Mouse (Mus musculus): ENCODE results near the gene Nnmt.

The Nnmt gene

GRCm38 (mm10) chr9:48604939-48605598 lies at the start of gene Nnmt:
Nnmt (minus strand) TSS chr9:48605153.
- no peak for DNase-seq (ENCODE audit: low read depth, low spot score)

- DNase-seq (ENCODE audit: low read depth, low spot score) = no peak
Observed at GRCm38 (mm10) chr9:48654730-48655129, 49.8 kb upstream of the Nnmt start.

- no peak for DNase-seq (ENCODE audit: low read depth, low spot score)
Observed at GRCm38 (mm10) chr9:48653399-48654070, 48.6 kb upstream of the Nnmt start.

GRCm38 (mm10) chr9:48652026-48652425 lies 47.1 kb upstream of the Nnmt start:
- no peak for DNase-seq (ENCODE audit: low read depth, low spot score)

GRCm38 (mm10) chr9:48650846-48651245 lies 45.9 kb upstream of the Nnmt start:
- no peak for DNase-seq (ENCODE audit: low read depth, low spot score)

- no peak for DNase-seq (ENCODE audit: low read depth, low spot score)
Observed at GRCm38 (mm10) chr9:48649851-48650685, 45.1 kb upstream of the Nnmt start.

GRCm38 (mm10) chr9:48649098-48649766 lies 44.3 kb upstream of the Nnmt start:
- no peak for DNase-seq (ENCODE audit: low read depth, low spot score)

- no peak for DNase-seq (ENCODE audit: low read depth, low spot score)
Observed at GRCm38 (mm10) chr9:48648285-48649097, 43.5 kb upstream of the Nnmt start.

GRCm38 (mm10) chr9:48647648-48648284 lies 42.8 kb upstream of the Nnmt start:
- DNase-seq (ENCODE audit: low read depth, low spot score) = no peak

- DNase-seq (ENCODE audit: low read depth, low spot score) = no peak
Observed at GRCm38 (mm10) chr9:48646781-48647647, 42.1 kb upstream of the Nnmt start.

- DNase-seq (ENCODE audit: low read depth, low spot score) = no peak
Observed at GRCm38 (mm10) chr9:48646251-48646650, 41.3 kb upstream of the Nnmt start.

GRCm38 (mm10) chr9:48645648-48646126 lies 40.7 kb upstream of the Nnmt start:
- no peak for DNase-seq (ENCODE audit: low read depth, low spot score)

- no peak for DNase-seq (ENCODE audit: low read depth, low spot score)
Observed at GRCm38 (mm10) chr9:48644926-48645647, 40.1 kb upstream of the Nnmt start.

GRCm38 (mm10) chr9:48644376-48644775 lies 39.4 kb upstream of the Nnmt start:
- DNase-seq (ENCODE audit: low read depth, low spot score) = no peak

GRCm38 (mm10) chr9:48641636-48642035 lies 36.7 kb upstream of the Nnmt start:
- no peak for DNase-seq (ENCODE audit: low read depth, low spot score)

GRCm38 (mm10) chr9:48640881-48641280 lies 35.9 kb upstream of the Nnmt start:
- DNase-seq (ENCODE audit: low read depth, low spot score) = no peak

GRCm38 (mm10) chr9:48638176-48638803 lies 33.3 kb upstream of the Nnmt start:
- DNase-seq (ENCODE audit: low read depth, low spot score) = no peak

- no peak for DNase-seq (ENCODE audit: low read depth, low spot score)
Observed at GRCm38 (mm10) chr9:48637161-48637560, 32.2 kb upstream of the Nnmt start.
